Mouse (Mus musculus): ENCODE measurements around the gene 8030411F24Rik.

DNA sequence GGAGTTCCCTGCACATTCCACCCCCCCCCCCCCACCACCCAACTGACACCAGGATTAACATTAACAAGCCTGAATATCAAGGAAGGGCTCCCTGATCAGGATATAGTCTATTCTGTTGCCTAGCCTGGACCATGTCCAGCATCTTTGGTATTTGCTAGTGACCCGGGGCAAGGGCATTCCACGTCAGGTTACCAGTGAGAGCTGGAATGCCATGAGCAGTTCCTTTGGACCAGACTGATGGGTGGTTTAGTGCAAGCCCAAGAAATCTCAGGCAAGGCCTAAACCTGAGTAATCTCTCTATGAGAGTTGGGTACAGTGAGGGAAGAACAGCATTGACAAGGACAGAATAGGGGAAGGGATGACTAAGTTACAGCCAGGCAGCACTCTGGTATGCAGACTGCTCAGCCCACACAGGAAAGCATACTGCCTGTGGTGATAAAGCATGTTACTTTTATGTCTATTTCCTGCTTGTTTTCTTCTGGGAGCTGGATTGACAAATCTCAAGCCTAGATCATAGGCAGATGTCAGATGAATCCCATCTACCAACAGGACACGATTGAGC lies 37.9 kb upstream of the 8030411F24Rik start:
- TF ChIP-seq CTCF (IDR thresholded peaks at IDR 0.05; ENCODE audit: control insufficient read depth, insufficient read depth, low read length) (no peak), POLR2A (IDR thresholded peaks at IDR 0.05; ENCODE audit: borderline replicate concordance, control insufficient read depth, low read depth, low read length) (no peak)

All from bone marrow, adult 2 months (tissue).